Mouse (Mus musculus): Measurements from ENCODE around the gene Nav2. TPM values are rescaled to one million over a fixed set of nuclear protein-coding genes. Genes with fewer than 3 reads are reported as not detected.

Gene Nav2
- polyA plus RNA-seq, 1 experiment from 2014 or later, result 5.8 TPM

GRCm38 (mm10) chr7:49034253-49034652, 125.7 kb downstream of the Nav2 start:
- Histone ChIP-seq H3K9ac (ENCODE audit: low read depth, low read length) (no peak overlapping the region), H3K27me3 (replicated peaks; ENCODE audit: control insufficient read depth, insufficient read depth, low read length) (no peaks in the 10 kb centered on the region), H3K36me3 (ENCODE audit: control insufficient read depth, insufficient read depth) (no peaks in the 10 kb centered on the region), H3K4me2 (replicated peaks; ENCODE audit: low read depth) (no peak overlapping the region), H3K4me1 (replicated peaks; ENCODE audit: control insufficient read depth, insufficient read depth, low read length) (no peaks in the 10 kb centered on the region), H3K4me3 (ENCODE audit: low read depth, low read length) (no peak overlapping the region), H3K27ac (ENCODE audit: low read depth, low read length) (no peak overlapping the region), H3K9me3 (ENCODE audit: control insufficient read depth) (no peaks in the 10 kb centered on the region)
- 92% methylated on average over 2 of the region's 2 CpGs for WGBS
- no peak for ATAC-seq
- TF ChIP-seq CTCF (IDR thresholded peaks at IDR 0.05; ENCODE audit: low read depth), result no peak

DNA sequence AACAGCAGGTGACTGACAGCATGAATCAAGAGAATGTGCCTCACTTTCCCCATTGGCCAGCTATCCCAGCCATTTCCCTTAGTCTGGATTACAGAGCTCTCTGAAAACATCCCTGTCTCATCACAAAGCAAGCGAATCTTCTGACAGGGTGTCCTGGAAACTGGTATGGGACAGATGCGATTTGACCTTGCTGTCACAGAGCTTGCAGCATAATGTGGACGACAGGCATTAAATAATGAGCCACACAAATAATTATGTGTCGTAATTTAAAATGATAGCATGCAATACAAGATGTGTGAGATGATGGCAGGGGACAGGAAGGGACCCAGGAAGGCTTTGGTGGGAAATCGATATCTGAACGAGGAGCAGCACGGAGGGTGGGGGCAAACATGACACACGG, 131.6 kb downstream of the Nav2 start:
- no peak for TF ChIP-seq CTCF (IDR thresholded peaks at IDR 0.05; ENCODE audit: low read depth)
- Histone ChIP-seq H3K4me1 (replicated peaks; ENCODE audit: control insufficient read depth, insufficient read depth, low read length) (no peaks in the 10 kb centered on the region), H3K36me3 (ENCODE audit: control insufficient read depth, insufficient read depth) (no peaks in the 10 kb centered on the region), H3K27me3 (replicated peaks; ENCODE audit: control insufficient read depth, insufficient read depth, low read length) (no peaks in the 10 kb centered on the region), H3K9me3 (ENCODE audit: control insufficient read depth) (no peaks in the 10 kb centered on the region), H3K27ac (ENCODE audit: low read depth, low read length) (no peak overlapping the region), H3K9ac (ENCODE audit: low read depth, low read length) (no peak overlapping the region), H3K4me2 (replicated peaks; ENCODE audit: low read depth) (no peak overlapping the region), H3K4me3 (ENCODE audit: low read depth, low read length) (no peak overlapping the region)
- 85% methylated on average over 8 of the region's 8 CpGs for WGBS
- ATAC-seq, result no peak

DNA sequence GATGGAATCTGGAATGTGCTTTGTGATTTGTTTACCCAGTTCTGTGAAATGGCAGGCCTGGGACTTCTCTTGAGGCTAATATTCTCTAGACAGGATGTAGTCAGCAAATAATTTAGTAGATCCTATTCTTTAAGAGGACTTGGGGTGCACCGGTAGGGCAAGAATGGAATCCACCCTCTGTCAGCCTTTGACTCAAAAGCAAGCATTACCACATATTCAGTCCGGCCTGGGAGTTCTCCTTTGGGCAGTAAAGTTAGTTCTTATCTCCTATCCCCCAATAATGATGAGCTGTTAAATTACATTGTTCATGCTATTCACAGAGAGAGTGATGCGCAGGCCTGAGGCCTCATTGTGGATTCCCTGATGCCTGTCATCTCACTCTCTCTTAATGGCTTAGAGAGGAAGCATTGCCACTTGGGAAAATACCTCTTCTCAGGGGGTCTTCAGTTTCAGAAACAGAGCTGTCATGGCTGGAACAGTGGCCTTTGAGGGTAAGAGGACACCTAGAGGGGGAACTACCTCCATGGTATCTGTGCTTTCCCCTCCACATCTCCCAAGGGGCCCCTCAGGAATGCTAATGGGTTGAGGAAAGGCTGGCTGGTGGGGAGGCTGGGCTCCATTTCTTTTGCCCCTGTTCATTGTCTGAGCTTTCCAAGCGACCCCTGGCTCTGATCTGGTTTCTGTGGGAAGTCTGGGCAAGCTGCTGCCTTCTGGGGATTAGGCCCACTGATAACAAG, 133.0 kb downstream of the Nav2 start:
- H3K4me2 ChIP-seq (replicated peaks; ENCODE audit: low read depth), result no peak overlapping the region
- 45% methylated on average over 4 of the region's 4 CpGs for WGBS
- TF ChIP-seq CTCF (IDR thresholded peaks at IDR 0.05; ENCODE audit: low read depth), result no peak

GRCm38 (mm10) chr7:49045499-49046346, 137.2 kb downstream of the Nav2 start:
- H3K4me3 ChIP-seq (ENCODE audit: low read depth, low read length), result no peak overlapping the region
- TF ChIP-seq CTCF (IDR thresholded peaks at IDR 0.05; ENCODE audit: low read depth), result no peak
- WGBS, result 56% methylated on average over 6 of the region's 6 CpGs
- H3K4me2 ChIP-seq (replicated peaks; ENCODE audit: low read depth), result no peak overlapping the region
- H3K27me3 ChIP-seq (replicated peaks; ENCODE audit: control insufficient read depth, insufficient read depth, low read length), result no peaks in the 10 kb centered on the region
- no peak overlapping the region for H3K27ac ChIP-seq (ENCODE audit: low read depth, low read length)
- 0 out of 2 replicates have a peak, but pooled peaks have one; percentile 22 for ATAC-seq
- H3K4me1 ChIP-seq (replicated peaks; ENCODE audit: control insufficient read depth, insufficient read depth, low read length), result no peaks in the 10 kb centered on the region
- no peaks in the 10 kb centered on the region for H3K9me3 ChIP-seq (ENCODE audit: control insufficient read depth)
- H3K9ac ChIP-seq (ENCODE audit: low read depth, low read length), result no peak overlapping the region
- H3K36me3 ChIP-seq (ENCODE audit: control insufficient read depth, insufficient read depth), result no peaks in the 10 kb centered on the region

More for the DNA sequence above, 133.0 kb downstream of the Nav2 start:
- Histone ChIP-seq H3K9ac (ENCODE audit: low read depth, low read length) (no peak overlapping the region), H3K36me3 (ENCODE audit: control insufficient read depth, insufficient read depth) (no peaks in the 10 kb centered on the region), H3K27ac (ENCODE audit: low read depth, low read length) (no peak overlapping the region), H3K4me1 (replicated peaks; ENCODE audit: control insufficient read depth, insufficient read depth, low read length) (no peaks in the 10 kb centered on the region), H3K4me3 (ENCODE audit: low read depth, low read length) (no peak overlapping the region), H3K27me3 (replicated peaks; ENCODE audit: control insufficient read depth, insufficient read depth, low read length) (no peaks in the 10 kb centered on the region), H3K9me3 (ENCODE audit: control insufficient read depth) (no peaks in the 10 kb centered on the region)
- ATAC-seq, result no peak

- Histone ChIP-seq H3K4me1 (replicated peaks; ENCODE audit: control insufficient read depth, insufficient read depth, low read length) (no peaks in the 10 kb centered on the region), H3K9me3 (ENCODE audit: control insufficient read depth) (no peaks in the 10 kb centered on the region), H3K27ac (ENCODE audit: low read depth, low read length) (no peak overlapping the region), H3K36me3 (ENCODE audit: control insufficient read depth, insufficient read depth) (no peaks in the 10 kb centered on the region), H3K27me3 (replicated peaks; ENCODE audit: control insufficient read depth, insufficient read depth, low read length) (no peaks in the 10 kb centered on the region), H3K4me2 (replicated peaks; ENCODE audit: low read depth) (no peak overlapping the region), H3K9ac (ENCODE audit: low read depth, low read length) (no peak overlapping the region), H3K4me3 (ENCODE audit: low read depth, low read length) (no peak overlapping the region)
- no peak for TF ChIP-seq CTCF (IDR thresholded peaks at IDR 0.05; ENCODE audit: low read depth)
- 44% methylated on average over 6 of the region's 6 CpGs for WGBS
- no peak for ATAC-seq
These were observed 138.0 kb downstream of the Nav2 start for GRCm38 (mm10) chr7:49046347-49046989.

DNA sequence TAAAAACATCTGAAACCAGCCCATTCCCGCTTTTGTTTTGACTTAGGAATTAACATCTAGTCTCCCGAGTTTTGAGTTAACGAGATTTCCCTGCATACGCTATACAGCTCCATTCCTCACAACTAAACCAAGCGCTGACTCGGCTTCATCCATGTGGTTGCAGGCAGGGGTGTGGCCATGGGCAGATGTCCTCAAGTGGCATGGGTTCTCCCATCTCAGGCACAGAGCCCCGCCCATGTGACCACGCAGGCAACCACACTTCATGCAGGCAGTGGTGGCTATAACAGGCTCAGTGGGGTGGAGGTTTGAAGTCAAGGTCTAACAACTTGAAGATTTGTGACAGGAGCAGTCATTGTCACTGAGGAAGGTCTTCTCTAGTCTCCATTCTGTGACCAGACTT, 138.8 kb downstream of the Nav2 start:
- 40% methylated on average over 8 of the region's 8 CpGs for WGBS
- no peak overlapping the region for H3K27ac ChIP-seq (ENCODE audit: low read depth, low read length)
- no peak overlapping the region for H3K4me3 ChIP-seq (ENCODE audit: low read depth, low read length)
- H3K4me1 ChIP-seq (replicated peaks; ENCODE audit: control insufficient read depth, insufficient read depth, low read length), result no peaks in the 10 kb centered on the region
- TF ChIP-seq CTCF (IDR thresholded peaks at IDR 0.05; ENCODE audit: low read depth), result no peak
- H3K4me2 ChIP-seq (replicated peaks; ENCODE audit: low read depth), result no peak overlapping the region
- no peaks in the 10 kb centered on the region for H3K36me3 ChIP-seq (ENCODE audit: control insufficient read depth, insufficient read depth)
- no peak for ATAC-seq
- no peaks in the 10 kb centered on the region for H3K9me3 ChIP-seq (ENCODE audit: control insufficient read depth)
- no peak overlapping the region for H3K9ac ChIP-seq (ENCODE audit: low read depth, low read length)
- H3K27me3 ChIP-seq (replicated peaks; ENCODE audit: control insufficient read depth, insufficient read depth, low read length), result no peaks in the 10 kb centered on the region

Measured in intestine, postnatal 0 days (tissue).